In genomic region chr10:41489708-41490517, GRCm38 (mm10) we compare ENCODE assay signal across 8 mouse cellular contexts. TPM values are rescaled to one million over a fixed set of nuclear protein-coding genes. Genes with fewer than 3 reads are reported as not detected.
A peak's percentile ranks its signal among the peaks of the same experiment; 100 is the strongest.
DNase-seq lines count a peak whose midpoint lies in the region; ATAC-seq lines count a peak whose summit lies in the region.

Gene Smpd2, minus strand, starts transcription at chr10:41490369.
Gene Ppil6, plus strand, starts transcription at chr10:41490439.

- peak within 1 kb of the TSS; percentile 72 for H3K9ac ChIP-seq in hindbrain, embryonic 15.5 days

- peak; percentile 76 for DNase-seq in WW6 (ENCODE audit: low read depth, low spot score)
- peak; percentile 89 to 91 for DNase-seq in cerebellum, postnatal 36 days
- DNase-seq in frontal cortex, postnatal 36 days (ENCODE audit: low spot score in 2 of 2): peak; percentile 90 to 93
- peak; percentile 89 for DNase-seq in left cerebral cortex, adult 11 months (ENCODE audit: low spot score)
- peak; percentile 98 for DNase-seq in lung, postnatal 36 days
- DNase-seq in retina, embryonic 14.5 days (ENCODE audit: low spot score): peak; percentile 96
- peak; percentile 94 to 96 for DNase-seq in thymus, postnatal 36 days

- peak within 1 kb of the TSS; percentile 72 for H3K4me3 ChIP-seq in hindbrain, embryonic 15.5 days

- H3K27ac ChIP-seq in hindbrain, embryonic 15.5 days (replicated peaks): peak within 1 kb of the TSS; percentile 62

- under 1% methylated on average over 50 of the region's 50 CpGs for WGBS in hindbrain, embryonic 15.5 days

- H3K27me3 ChIP-seq in hindbrain, embryonic 15.5 days: no peaks in the 10 kb centered on the region

- peak; percentile 96 for ATAC-seq in hindbrain, embryonic 15.5 days (ENCODE audit: low FRiP score, low read depth)

- H3K4me2 ChIP-seq in hindbrain, embryonic 15.5 days: peak within 1 kb of the TSS; percentile 95

- no peaks in the 10 kb centered on the region; the same call in 1 of the 2 replicates for H3K36me3 ChIP-seq in hindbrain, embryonic 15.5 days

- H3K4me1 ChIP-seq in hindbrain, embryonic 15.5 days (replicated peaks): peaks cover 19% of the 10 kb centered on the region

- no peaks in the 10 kb centered on the region for H3K9me3 ChIP-seq in hindbrain, embryonic 15.5 days

RNA-seq across cellular contexts. Expression of gene Smpd2, which starts in this region (rescaled TPM):
- 45.6 and 48.3 TPM in 2 replicates for polyA plus RNA-seq in hindbrain, embryonic 15.5 days (2015; fragmentation: Nextera tagmentation; extraction: Ambion mirVana)

RNA-seq across cellular contexts. Expression of gene Ppil6, which starts in this region (rescaled TPM):
- polyA plus RNA-seq in hindbrain, embryonic 15.5 days (2015; fragmentation: Nextera tagmentation; extraction: Ambion mirVana): 3.7 and 4.5 TPM in 2 replicates

Comparison
In these comparisons a context has a peak if more than half of its experiments do, and no peak if none do; other contexts are left out.
1. Peak in every context shown above with its lines: DNase-seq, ATAC-seq, H3K4me3 ChIP-seq and H3K27ac ChIP-seq.